Mouse (Mus musculus) forebrain, embryonic 14.5 days (tissue): ENCODE measurements around the gene Eml4. TPM values are rescaled to one million over a fixed set of nuclear protein-coding genes. Genes with fewer than 3 reads are reported as not detected.

Experiments used
- ATAC-seq: fragments of 200-750 bp; cut with Nextera tagmentation; 2 replicates; pipeline ENCODE4 v1.8.0; 2017; ENCODE audit warnings: mild to moderate bottlenecking, moderate library complexity
- DNase-seq: peaks from one replicate; pipeline ENCODE4 v3.0.0-alpha.2; 2015; ENCODE audit warnings: low spot score
- H3K27ac ChIP-seq: fragments of 300-500 bp; sonication (generic); 2 replicates; pipeline ENCODE4 v1.5.1; 2014; ENCODE audit warnings: low read depth, mild to moderate bottlenecking, control low read depth, low read length, moderate library complexity
- H3K27me3 ChIP-seq: fragments of 300-500 bp; sonication (generic); replicated peaks from 2 replicates; pipeline ENCODE4 v1.6.1; 2014; ENCODE audit warnings: low read length, control low read depth, mixed read lengths; ENCODE audit not compliant: control insufficient read depth, insufficient read depth
- H3K36me3 ChIP-seq: fragments of 300-500 bp; sonication (generic); 2 replicates; pipeline ENCODE4 v1.6.1; 2014; ENCODE audit warnings: low read length, control low read depth; ENCODE audit not compliant: control insufficient read depth, insufficient read depth
- H3K4me1 ChIP-seq: fragments of 300-500 bp; sonication (generic); 2 replicates; pipeline ENCODE4 v1.6.1; 2014; ENCODE audit warnings: antibody characterized with exemption, low read length, control low read depth; ENCODE audit not compliant: control insufficient read depth, insufficient read depth
- H3K4me2 ChIP-seq: fragments of 300-500 bp; sonication (generic); 2 replicates; pipeline ENCODE4 v1.6.1; 2014; ENCODE audit warnings: mild to moderate bottlenecking, control low read depth, low read length
- H3K4me3 ChIP-seq: fragments of 300-500 bp; sonication (generic); 2 replicates; pipeline ENCODE4 v1.5.1; 2014; ENCODE audit warnings: low read depth, low read length, control low read depth
- H3K9ac ChIP-seq: fragments of 300-500 bp; sonication (generic); 2 replicates; pipeline ENCODE4 v1.6.1; 2014; ENCODE audit warnings: mild to moderate bottlenecking, low read length, control low read depth, moderate library complexity
- H3K9me3 ChIP-seq: fragments of 300-500 bp; sonication (generic); replicated peaks from 2 replicates; pipeline ENCODE4 v1.6.1; 2016; ENCODE audit warnings: low read length, control low read depth, mixed read lengths; ENCODE audit not compliant: control insufficient read depth
- WGBS: fragments of 180-500 bp; shearing (Covaris S2); extraction: QIAGEN DNeasy Blood & Tissue Kit; methylation state at CpG from one replicate; pipeline ENCODE4 v1.1.7; 2014; 5-methylcytosine and 5-hydroxymethylcytosine counted together
- polyA plus RNA-seq: library from polyadenylated mRNA; unstranded; fragments of >200 nt; fragmentation: Nextera tagmentation; extraction: Ambion mirVana; gene quantifications from 2 replicates; pipeline ENCODE4 v1.2.1, GENCODE M21; 2014

Gene Eml4
- polyA plus RNA-seq, 1 experiment from 2014 or later = 23.5 TPM

DNA sequence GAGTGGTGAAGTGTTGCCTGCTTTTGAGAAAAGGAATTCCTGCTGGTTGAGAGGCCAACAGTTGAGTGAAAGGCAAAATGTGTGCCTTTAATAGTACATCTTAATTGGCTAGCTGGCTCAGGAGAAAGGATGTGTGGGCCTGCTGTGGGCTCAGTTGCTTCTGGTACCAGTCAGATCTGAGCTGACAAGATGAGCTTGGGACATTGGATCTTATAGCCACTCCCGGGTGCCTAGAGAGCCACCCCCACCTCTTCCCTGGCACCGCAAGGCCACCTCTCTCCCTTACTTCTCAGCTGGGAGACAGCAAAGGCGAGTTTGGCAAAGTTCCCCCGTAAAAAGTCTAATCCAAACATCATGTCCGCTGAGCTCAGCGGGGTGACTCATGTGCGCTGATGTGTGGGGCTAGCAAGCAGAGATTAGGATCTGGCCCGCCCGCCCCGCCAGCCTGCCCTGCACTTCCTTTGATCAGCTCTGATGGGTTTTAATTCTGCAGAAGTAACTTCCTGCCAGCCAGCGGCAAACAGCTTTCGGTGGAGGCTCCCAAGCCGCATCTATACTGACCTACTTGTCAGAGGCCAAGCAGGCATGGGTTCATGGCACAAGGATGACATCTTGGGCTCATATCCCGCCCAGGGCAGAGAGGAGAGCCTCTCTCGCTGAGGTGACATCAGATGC is 38.4 kb upstream of the Eml4 start:
- DNase-seq (peak; percentile 58), ATAC-seq (peak; percentile 77)
- Histone ChIP-seq H3K4me2 (peak overlapping the region; percentile 35), H3K27ac (no peak overlapping the region), H3K36me3 (no peaks in the 10 kb centered on the region), H3K27me3 (no peaks in the 10 kb centered on the region), H3K4me1 (peaks cover 7% of the 10 kb centered on the region; the same call in 1 of the 2 replicates), H3K9me3 (no peaks in the 10 kb centered on the region), H3K4me3 (no peak overlapping the region), H3K9ac (peak overlapping the region; percentile 13; the same call in 1 of the 2 replicates)
- WGBS = 4% methylated on average over 15 of the region's 15 CpGs

GRCm38 (mm10) chr17:83313046-83313689 is 37.6 kb upstream of the Eml4 start:
- 29% methylated on average over 8 of the region's 8 CpGs for WGBS
- Histone ChIP-seq H3K27me3 (no peaks in the 10 kb centered on the region), H3K27ac (no peak overlapping the region), H3K9me3 (no peaks in the 10 kb centered on the region), H3K36me3 (no peaks in the 10 kb centered on the region), H3K4me2 (no peak overlapping the region), H3K4me3 (no peak overlapping the region), H3K9ac (no peak overlapping the region), H3K4me1 (peaks cover 7% of the 10 kb centered on the region; the same call in 1 of the 2 replicates)
- no peak for ATAC-seq
- DNase-seq = no peak

DNA sequence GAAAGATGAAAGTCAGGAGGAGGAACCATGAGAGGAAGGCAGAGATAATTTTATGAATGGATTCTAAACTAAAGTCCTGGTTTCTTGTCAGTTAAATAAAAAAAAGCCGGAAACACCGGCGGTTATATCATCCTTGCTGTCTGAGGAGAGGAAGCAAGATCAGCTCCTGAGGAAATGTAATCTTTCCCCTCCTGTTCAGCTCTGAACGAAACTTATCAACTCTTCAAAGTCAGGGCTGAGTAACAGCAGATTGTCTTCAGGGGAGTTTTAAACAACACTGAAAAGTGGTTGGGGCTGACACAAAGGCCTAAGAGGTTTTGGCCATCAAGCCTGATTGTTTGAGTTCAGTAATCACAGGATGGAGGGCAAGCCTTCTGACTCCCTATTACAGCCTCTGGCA is 35.3 kb upstream of the Eml4 start:
- H3K27me3 ChIP-seq = no peaks in the 10 kb centered on the region
- ATAC-seq = no peak
- DNase-seq = no peak
- no peak overlapping the region for H3K4me3 ChIP-seq
- no peak overlapping the region for H3K9ac ChIP-seq
- peaks cover 7% of the 10 kb centered on the region; the same call in 1 of the 2 replicates for H3K4me1 ChIP-seq
- WGBS = 74% methylated on average over 4 of the region's 4 CpGs
- no peak overlapping the region for H3K4me2 ChIP-seq
- H3K36me3 ChIP-seq = no peaks in the 10 kb centered on the region
- no peaks in the 10 kb centered on the region for H3K9me3 ChIP-seq
- H3K27ac ChIP-seq = no peak overlapping the region

- peak overlapping the region; percentile 59 for H3K9ac ChIP-seq
- H3K4me1 ChIP-seq = peaks cover 8% of the 10 kb centered on the region; the same call in 1 of the 2 replicates
- H3K4me2 ChIP-seq = peak overlapping the region; percentile 50
- H3K9me3 ChIP-seq = no peaks in the 10 kb centered on the region
- no peaks in the 10 kb centered on the region for H3K27me3 ChIP-seq
- WGBS = 12% methylated on average over 25 of the region's 25 CpGs
- H3K27ac ChIP-seq = peak overlapping the region; percentile 46; the same call in 1 of the 2 replicates
- peak overlapping the region; percentile 19 for H3K4me3 ChIP-seq
- DNase-seq (peak; percentile 65), ATAC-seq (peak; percentile 81)
- no peaks in the 10 kb centered on the region for H3K36me3 ChIP-seq
These were observed 28.0 kb upstream of the Eml4 start for GRCm38 (mm10) chr17:83322621-83323335.

DNA sequence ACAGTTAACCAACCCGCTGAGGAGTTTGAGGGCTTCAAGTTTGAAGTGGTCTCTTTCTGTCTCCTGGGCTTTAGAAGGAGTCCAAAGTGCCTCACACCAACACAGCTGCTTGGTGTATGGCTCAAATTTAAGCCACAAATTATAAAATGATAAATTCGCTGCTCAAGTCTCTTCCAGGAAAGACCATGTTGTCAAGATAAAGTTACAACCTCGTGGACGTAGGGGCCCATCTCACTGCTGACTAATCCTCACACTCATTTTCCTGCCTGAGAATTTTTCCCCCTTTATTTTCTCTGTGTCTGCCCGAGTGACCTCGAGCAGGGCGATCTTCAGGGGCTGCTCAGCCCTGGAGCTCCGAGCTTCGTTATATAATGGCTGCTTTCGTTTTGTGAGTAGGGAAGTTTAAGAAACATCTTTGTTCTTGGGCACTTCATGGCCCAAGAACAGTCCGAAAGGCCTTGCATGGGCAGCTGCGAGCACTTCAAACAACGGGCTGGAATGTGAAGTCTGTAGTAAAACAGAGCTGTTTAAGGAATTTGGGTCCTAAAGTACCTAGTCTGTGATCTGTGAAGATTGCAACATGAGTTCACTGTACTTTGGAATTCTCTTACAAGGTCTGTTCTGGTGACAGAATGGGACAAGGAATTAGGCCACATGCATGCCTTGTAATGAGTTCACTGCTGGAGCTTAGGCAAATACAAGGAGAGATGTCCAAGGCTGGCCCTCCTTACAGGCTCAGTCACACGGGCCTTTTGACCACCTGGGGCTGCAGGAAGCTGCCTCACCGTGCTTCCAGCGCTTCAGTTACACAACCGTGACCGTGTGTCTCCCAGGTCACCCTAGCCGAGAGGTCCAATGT is 27.1 kb upstream of the Eml4 start:
- Histone ChIP-seq H3K27ac (no peak overlapping the region), H3K9ac (no peak overlapping the region), H3K4me3 (no peak overlapping the region), H3K4me1 (peaks cover 8% of the 10 kb centered on the region; the same call in 1 of the 2 replicates), H3K9me3 (no peaks in the 10 kb centered on the region), H3K36me3 (no peaks in the 10 kb centered on the region), H3K27me3 (no peaks in the 10 kb centered on the region), H3K4me2 (no peak overlapping the region)
- ATAC-seq (no peak), DNase-seq (no peak)
- WGBS = 52% methylated on average over 19 of the region's 19 CpGs

DNA sequence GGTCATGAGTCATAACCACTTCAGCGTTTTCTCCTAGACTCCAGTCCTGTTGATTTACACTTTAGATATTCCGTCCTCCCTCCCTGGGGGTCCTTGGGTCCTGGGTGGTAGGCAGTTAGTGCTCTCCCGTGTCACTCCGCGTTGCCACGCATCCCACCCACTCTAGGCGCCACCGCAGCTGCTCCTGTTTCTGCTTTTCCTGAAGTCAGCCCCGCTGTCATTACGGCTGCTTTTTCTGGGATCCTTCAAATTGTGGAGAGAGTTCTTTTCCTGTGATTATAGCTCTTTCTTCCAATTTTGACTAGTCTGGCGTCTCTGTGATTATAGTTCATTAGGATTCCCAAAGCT is 26.5 kb upstream of the Eml4 start:
- H3K4me3 ChIP-seq = no peak overlapping the region
- H3K9ac ChIP-seq = no peak overlapping the region
- H3K4me1 ChIP-seq = peaks cover 8% of the 10 kb centered on the region; the same call in 1 of the 2 replicates
- no peaks in the 10 kb centered on the region for H3K27me3 ChIP-seq
- no peak overlapping the region for H3K27ac ChIP-seq
- no peak for ATAC-seq
- H3K9me3 ChIP-seq = no peaks in the 10 kb centered on the region
- 93% methylated on average over 11 of the region's 11 CpGs for WGBS
- H3K4me2 ChIP-seq = no peak overlapping the region
- no peak for DNase-seq
- no peaks in the 10 kb centered on the region for H3K36me3 ChIP-seq

DNA sequence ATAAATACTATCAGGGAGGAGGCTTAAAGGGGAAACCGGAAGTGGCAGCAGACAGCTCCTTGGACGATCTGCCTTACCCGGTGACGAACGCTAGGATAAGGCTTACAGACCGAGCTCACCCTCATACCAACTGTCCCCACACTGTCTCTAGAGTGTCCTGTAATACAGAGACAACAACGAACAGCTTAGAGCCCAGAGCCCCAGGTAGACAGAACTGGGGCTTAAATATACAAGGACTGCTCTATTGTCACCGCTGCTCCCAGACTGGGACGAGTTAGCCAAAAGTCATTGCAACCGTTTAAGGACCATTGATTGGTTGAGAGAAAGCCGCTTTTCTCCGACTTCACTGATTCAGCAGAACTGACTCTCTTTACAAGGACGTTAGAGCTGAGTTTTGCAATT is 15.5 kb upstream of the Eml4 start:
- ATAC-seq = no peak
- Histone ChIP-seq H3K36me3 (no peaks in the 10 kb centered on the region), H3K27ac (no peak overlapping the region), H3K4me1 (no peaks in the 10 kb centered on the region), H3K9ac (no peak overlapping the region), H3K27me3 (no peaks in the 10 kb centered on the region), H3K4me2 (no peak overlapping the region), H3K4me3 (no peak overlapping the region), H3K9me3 (no peaks in the 10 kb centered on the region)
- 55% methylated on average over 13 of the region's 13 CpGs for WGBS
- no peak for DNase-seq

GRCm38 (mm10) chr17:83337051-83337898 is 13.5 kb upstream of the Eml4 start:
- no peaks in the 10 kb centered on the region for H3K36me3 ChIP-seq
- H3K27me3 ChIP-seq = no peaks in the 10 kb centered on the region
- no peak overlapping the region for H3K4me3 ChIP-seq
- no peak for ATAC-seq
- H3K4me1 ChIP-seq = no peaks in the 10 kb centered on the region
- DNase-seq = no peak
- no peaks in the 10 kb centered on the region for H3K9me3 ChIP-seq
- no peak overlapping the region for H3K27ac ChIP-seq
- H3K4me2 ChIP-seq = no peak overlapping the region
- WGBS = 82% methylated on average over 13 of the region's 13 CpGs
- H3K9ac ChIP-seq = no peak overlapping the region
